Mouse (Mus musculus) A20 (cell line): Measurements from ENCODE around the gene Smtnl1.
"Not testable (repeated sequence)": the region's sequence is repeated elsewhere in the genome, so short reads cannot be mapped to it uniquely, and the experiment has no call there.

Experiments used
- DNase-seq: peaks from one replicate; pipeline ENCODE4 v3.0.0-alpha.2; 2011; ENCODE audit warnings: low read depth, low spot score

Smtnl1 gene

GRCm38 (mm10) chr2:84838593-84838949 lies 16.1 kb upstream of the Smtnl1 start, which contains the start of gene Slc43a1:
Slc43a1 (plus strand) TSS chr2:84838850.
- DNase-seq = peak; percentile 77

- DNase-seq = peak; percentile 79
These were observed 15.6 kb upstream of the Smtnl1 start for GRCm38 (mm10) chr2:84837817-84838592.

DNA sequence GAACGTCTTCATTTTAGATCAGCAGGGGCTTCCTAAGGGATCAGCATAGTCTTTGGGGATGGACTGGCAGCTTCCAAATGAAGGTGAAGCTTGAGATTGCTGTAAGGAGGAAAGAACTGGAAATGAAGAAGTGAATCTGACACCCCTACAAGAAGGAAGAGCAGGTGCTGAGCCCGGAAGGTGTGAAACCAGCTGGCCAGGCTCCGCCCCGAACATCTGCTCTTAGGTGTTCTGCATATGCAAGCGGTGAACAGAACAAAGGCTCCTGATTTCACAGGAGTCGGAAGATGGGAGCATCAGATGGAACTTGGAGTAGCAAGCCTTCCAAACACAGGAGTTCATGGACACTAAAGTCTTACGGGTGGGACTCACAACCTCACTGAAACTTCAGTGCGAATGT lies 14.7 kb upstream of the Smtnl1 start:
- DNase-seq = peak; percentile 95

- peak; percentile 88 for DNase-seq
These were observed 9.4 kb upstream of the Smtnl1 start for GRCm38 (mm10) chr2:84831666-84832391.

GRCm38 (mm10) chr2:84827283-84827920 lies 5.0 kb upstream of the Smtnl1 start:
- peak; percentile 72 for DNase-seq

- peak; percentile 95 for DNase-seq
These were observed 4.2 kb upstream of the Smtnl1 start, which contains the start of gene Timm10 for GRCm38 (mm10) chr2:84826488-84827282. Timm10 (plus strand) TSS chr2:84826997.

DNA sequence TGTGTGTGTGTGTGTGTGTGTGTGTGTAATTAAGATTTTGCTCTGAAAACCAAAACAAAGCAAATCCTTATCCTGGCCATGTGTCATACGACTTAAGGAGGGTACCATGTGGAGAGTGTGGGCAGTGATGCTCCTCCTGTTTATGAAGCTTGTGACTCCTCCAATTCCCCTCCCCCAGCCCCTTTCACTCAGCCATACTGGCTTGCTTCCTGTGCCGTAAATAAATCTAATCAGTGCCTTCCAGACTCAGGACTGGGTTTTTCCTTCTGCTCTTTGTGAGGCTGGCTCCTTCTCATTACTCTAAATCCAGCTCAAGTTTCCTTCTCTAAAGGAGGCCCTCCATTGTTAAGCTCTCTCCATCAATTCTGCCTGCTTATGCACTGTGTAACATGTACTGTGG lies 785 bp upstream of the Smtnl1 start:
- no peak for DNase-seq

DNA sequence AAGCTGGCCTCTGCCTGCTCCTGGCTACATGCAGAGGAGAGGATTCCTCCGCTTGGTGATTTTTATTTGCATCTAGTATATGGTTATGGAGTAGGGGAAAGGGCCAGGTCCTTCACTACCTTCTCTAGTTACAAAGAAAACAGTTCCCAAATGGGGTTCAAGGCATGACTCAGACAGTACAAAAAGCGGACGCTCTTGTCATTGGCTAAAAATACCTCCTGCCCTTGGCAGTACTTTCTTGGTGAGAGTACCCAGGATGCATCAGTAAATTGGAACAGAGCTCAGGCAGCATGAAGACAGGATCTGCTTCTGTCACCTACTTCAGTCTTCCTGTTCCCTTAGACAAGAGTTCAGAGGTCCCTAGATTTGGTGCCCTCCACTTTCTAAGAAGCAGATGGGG lies 2.6 kb downstream of the Smtnl1 start:
- DNase-seq = peak; percentile 29

- no peak for DNase-seq
These were observed 9.8 kb downstream of the Smtnl1 start for GRCm38 (mm10) chr2:84812676-84813075.

DNA sequence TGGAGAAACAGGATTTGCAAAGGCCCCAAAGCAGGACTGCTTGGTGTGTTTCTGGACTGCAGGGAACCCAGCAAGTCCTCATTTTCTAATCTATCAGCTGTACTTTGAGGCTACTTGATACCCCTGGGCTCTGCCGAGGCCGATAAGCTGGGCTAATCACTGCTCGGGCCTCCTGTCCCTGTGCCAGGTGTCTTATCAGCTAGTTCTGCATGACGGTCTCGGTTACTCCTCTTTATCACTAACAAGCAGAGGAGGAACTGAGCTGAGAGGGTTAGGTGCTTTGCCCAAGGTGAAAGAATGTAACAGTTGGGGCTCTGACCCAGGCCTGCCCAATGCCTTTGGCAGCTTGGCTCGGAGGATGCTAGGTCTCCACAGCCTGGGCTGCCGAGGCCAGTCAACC lies 10.6 kb downstream of the Smtnl1 start:
- DNase-seq = no peak

GRCm38 (mm10) chr2:84810886-84811577 lies 11.4 kb downstream of the Smtnl1 start:
- DNase-seq = peak; percentile 81

DNA sequence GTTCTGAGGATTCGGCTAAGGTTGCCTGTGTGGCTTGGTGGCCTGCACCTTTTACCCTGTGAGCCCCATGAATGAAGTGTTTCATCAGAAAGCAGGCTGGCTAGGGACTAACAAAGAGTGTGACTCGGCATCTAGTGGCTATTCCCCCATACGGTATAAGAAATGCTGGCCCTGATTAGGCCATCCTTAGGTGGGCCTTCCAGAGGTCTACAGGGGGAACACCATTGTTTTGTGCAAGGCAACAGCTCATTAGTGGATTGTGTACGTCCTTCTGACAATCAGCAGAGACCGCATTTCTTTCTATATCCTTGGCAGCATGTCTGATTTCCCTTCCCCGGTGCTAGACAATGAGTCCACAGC lies 11.9 kb downstream of the Smtnl1 start:
- no peak for DNase-seq

DNA sequence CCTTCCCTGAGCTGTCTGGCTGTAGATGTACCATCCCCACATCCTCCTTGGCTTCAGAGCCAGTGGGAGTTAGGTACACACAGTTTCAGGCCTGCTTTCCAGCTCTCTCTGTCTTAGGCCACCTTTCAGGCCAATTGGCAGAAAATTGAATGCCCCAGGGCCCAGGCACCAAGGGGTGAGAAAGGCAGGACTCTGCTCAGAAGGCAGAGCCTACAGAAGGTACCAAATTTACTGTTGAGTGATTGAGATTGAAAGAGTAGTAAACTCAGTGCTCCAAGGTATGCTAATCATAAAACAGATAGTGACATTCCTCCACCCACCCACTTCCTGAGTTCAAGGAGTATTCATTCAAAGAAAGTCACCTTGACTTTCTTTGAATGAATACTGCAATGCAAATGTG lies 13.1 kb downstream of the Smtnl1 start:
- no peak for DNase-seq

DNA sequence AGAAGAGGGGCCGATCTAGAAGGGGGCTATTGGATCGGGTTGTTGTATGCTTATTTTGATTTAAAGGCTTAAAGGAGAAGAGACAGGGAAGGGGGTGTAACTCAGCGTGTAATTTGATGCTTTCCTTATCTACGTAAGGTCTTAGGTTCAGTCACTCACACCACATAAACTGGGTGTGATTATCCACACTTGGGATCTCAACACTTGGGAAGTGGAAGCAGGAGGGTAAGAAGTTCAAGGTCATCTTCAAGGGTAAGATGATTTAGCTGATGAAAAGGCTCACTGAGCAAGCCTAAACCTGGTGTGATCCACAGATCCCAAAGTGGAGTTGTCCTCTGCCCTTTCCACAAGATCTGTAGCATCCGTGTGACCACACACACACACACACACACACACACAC lies 15.9 kb downstream of the Smtnl1 start:
- DNase-seq = no peak

DNA sequence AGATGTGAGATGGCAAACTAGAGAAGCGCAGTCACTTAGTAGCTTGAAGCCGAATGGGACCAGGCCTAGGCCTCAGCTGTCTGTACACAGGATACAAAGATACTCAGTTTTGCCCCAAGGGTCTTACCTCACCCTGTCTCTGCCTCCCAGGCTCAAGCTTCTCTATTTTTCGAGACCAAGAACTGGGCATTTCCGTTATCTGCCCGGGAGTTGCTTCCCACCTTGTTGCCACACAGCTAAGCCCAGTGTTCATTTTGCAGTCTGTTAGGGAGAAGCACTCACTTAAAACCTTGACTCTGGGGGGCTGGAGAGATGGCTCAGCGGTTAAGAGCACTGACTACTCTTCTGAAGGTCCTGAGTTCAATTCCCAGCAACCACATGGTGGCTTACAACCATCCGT lies 18.5 kb downstream of the Smtnl1 start:
- no peak for DNase-seq

DNA sequence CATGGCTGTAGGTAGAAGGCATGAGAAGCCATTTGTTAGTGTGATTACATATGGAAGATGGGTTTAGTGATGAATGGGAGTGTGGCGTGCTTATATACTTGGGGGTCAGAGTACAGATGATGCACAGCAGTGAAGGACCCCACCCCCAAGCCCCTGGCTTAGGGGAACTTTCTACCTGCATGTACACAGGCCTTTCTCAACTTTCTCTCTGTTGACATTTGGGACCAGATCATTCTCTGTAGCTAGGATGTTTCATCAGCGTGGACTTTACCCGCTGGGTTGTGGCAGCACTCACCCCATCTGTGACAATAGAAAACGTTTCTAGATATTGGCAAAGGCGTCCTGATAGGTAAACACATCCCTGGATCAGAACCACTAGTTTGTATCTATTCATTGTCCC lies 21.2 kb downstream of the Smtnl1 start:
- not testable (repeated sequence) for DNase-seq

DNA sequence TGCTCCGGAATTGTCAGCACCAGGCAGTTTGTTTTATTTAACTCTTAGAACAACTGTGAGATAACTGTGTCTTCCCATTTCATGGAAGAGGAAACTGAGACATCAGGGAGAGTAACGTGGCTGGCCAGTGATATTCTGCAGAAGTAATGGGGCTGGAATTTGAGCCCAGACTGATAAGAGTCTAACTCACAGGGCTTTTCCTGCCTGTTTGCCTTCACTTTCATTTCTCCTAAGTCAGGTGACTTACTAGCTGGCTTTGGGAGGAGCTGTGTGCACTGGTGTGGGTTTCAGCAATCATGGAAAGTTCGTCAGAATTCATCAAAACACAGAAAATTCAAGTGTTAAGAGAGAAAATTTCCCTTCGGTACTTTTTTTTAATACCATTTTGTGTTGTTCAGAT lies 22.1 kb downstream of the Smtnl1 start:
- DNase-seq = no peak

- peak; percentile 85 for DNase-seq
These were observed 23.4 kb downstream of the Smtnl1 start for GRCm38 (mm10) chr2:84799041-84799561.

DNA sequence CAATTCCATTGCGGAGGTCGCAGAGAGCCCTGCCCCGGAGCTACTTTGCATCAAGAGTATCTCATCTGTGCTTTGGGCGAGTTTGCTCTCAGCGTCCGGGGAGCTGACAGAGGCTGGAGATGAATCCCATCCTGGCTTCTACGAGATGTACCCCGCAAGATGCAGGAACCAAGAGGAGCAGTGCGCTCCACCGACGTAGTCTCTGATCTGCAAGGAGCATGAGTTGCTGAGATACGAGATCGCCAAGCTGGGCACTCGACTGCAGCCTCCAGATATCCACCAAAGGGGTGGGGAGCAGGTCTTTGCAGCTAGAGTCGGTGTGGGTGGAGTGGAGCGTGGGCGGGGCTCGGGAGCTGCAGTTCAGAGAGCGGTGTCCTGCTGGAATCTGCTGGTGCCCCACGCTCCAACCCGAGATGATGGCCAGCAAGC lies 23.9 kb downstream of the Smtnl1 start, which contains the start of gene Ube2l6:
Gene Ube2l6 (plus strand): TSS at position 336 of the 429 bp plus-strand sequence.
- peak; percentile 90 for DNase-seq

- peak; percentile 89 for DNase-seq
These were observed 24.5 kb downstream of the Smtnl1 start for GRCm38 (mm10) chr2:84797833-84798492.
